Mouse (Mus musculus) embryo, embryonic 11.5 days (tissue): ENCODE measurements around the gene Ppp1r2.

Source experiments
- DNase-seq: peaks from one replicate; pipeline ENCODE4 v3.0.0-alpha.2; 2012; ENCODE audit warnings: low read depth, low spot score

Gene Ppp1r2

DNA sequence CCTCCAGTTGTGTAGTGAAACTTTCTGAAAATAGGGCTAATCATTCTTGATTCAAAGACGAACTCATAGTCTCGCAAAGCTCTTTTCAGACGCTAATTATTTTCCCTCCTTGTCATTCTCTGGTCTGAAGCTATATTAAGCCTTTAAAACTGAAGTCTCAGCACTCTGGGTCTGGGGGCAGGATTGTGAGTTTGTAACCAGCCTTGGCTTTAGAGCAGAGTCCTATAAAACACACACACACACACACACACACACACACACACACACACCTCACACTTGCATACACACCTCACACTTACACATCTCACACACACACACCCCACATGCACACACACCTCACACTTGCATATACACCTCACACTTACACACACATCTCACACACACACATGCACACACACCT, 40.7 kb downstream of the Ppp1r2 start:
- DNase-seq = no peak

DNA sequence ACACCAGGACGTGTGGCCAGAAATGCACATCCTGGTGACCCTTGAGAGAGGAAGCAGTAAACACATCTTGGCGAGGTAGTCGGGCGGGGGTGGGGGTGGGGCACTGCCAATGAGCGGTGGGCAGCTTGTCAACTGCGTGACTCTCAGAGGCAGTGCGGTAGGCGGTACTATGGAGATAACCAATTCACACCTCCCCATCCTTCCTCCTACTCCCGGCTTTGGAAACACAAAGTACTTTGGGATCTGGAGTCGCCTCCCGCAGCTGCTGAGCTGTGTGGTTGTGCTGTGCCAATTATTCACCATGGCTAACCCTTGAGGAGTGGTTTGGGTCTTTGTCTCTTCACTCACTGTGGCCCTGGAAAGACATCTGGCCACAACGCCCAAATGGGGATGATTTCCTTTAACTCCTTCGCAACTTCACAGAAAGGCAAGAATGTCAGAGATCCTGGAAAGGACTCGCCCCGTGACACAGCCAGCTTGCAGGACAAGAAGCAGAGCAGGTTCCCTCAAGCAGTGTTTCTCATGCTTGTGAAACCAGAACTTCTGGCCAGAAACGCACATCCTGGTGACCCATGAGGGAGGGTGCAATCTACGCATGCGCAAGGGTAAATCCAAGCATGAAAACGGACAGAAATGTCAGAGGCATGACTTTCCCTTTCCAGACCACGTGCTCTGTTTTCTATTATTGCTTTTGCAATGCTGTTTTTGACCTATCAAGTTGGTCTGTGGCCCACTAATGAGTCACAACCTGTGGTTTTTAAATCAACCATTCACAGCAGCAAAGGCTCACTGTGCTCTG, 41.3 kb downstream of the Ppp1r2 start:
- no peak for DNase-seq

DNA sequence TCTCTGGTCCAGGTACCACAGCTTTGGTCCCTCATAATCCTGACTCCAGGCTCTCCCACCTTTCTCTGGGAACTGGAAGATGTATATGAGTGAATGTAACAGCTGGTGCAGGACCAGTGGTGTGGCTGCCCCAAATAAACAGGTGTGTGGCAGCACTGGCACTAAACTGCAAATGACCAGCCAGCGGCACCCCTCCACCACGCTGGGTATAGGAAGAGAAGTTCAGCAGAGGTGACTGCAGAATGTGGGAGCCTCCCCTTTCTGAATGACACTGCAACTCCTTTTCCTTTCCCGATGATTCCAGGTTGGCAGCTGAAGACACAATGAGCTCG, 41.9 kb downstream of the Ppp1r2 start:
- DNase-seq = no peak

DNA sequence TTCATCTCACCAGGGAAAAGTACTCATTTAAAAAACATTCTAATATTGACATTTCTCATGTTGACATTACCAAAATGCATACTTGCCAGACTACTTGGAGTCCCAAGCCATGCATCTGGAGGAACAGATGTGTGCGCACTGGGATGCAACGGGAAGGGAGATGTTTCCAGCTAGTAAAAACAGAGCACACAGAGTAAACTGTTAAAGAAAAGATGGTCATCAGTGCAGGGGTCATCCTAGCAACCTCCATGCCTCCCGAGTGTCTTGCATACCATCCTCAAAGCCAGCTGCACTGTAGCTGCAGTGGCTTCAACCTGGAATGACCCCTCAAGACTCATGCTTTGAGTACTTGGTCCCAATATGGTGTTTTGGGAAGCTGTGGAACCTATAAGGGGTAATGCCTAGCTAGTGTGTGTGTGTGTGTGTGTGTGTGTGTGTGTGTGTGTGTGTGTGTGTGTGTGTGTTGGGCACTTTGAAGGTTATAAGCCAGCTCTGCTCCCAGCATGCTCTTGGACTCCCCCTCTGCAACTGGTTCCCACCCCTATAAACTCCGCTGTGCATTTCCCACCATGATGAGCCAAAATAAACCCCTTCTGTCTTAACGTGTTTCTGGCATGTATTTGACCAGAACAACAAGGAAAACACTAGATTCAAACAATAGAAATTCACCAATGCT, 42.4 kb downstream of the Ppp1r2 start:
- no peak for DNase-seq

DNA sequence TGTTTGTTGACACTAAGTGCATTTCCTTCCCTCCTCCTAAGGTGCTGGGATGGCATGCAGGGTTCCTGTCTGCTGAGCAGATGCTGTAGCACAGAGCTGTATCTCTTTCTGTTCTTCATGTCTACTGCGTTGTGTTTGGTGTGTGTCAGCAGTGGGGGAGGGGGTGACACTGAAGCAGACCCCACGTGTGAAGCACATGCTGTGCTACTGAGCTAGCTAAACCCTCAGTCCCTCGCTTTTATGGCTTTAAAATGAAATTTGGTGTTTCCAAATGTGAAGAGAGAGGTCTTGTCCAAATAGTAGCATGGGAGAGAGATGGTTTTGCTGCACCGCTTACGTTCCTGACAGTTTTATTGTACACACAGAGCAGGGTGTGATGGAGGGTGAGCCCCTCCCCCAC, 43.5 kb downstream of the Ppp1r2 start:
- DNase-seq = no peak

DNA sequence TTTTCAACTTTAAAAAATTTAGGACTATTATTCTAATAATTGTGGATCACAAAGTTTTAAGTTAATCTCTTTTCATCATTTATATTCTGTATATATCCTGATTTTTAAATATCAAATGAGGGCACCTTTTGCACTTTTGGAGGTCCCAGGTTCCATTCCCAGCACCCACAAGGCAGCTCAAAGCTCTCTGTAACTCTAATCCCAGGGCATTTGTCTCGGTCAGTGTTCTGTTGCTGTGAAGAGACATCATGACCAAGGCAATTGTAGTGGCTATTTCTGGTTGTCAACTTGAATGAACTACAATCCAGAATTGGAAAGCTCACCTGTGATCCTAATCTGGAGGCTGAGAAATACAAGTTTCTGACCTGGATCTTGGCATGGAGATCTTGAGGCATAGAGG, 47.3 kb downstream of the Ppp1r2 start:
- no peak for DNase-seq

DNA sequence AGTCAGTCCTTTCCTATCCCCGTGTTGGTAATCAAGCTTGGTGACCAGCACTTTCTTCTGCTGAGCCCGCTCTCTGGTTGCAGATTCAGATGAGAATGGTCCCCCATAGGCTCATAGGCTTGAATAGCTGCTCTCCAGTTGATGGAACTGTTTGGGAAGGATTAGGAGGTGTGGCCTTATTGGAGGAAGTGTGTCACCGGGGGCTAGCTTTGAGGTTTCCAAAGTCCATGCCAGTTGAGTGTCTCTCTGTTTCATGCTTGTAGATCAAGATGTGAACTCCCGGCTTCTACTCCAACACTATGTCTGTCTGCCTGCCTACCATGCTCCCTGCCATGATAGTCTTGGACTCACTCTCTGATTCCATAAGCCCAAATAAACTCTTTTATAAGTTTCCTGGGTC, 59.8 kb downstream of the Ppp1r2 start:
- DNase-seq = no peak

DNA sequence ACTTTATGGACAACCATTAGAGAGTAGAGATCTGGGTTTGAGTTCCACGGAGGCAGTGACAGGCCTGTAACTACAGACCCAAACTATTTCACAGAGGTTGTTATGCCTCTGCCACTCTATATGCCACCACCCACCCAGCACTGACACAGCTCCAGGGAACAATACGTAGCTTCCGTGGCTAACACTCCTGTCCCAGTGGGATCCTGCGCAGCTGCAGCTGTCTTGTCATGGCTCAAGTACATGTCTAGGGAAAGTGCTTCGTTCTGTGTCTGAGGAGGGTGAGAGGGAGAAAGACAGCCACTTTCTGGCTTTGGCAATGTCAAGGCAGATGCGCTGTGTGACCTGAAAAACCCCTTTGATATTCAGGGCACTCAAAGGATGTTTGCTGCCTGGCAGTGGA, 61.6 kb downstream of the Ppp1r2 start:
- no peak for DNase-seq

DNA sequence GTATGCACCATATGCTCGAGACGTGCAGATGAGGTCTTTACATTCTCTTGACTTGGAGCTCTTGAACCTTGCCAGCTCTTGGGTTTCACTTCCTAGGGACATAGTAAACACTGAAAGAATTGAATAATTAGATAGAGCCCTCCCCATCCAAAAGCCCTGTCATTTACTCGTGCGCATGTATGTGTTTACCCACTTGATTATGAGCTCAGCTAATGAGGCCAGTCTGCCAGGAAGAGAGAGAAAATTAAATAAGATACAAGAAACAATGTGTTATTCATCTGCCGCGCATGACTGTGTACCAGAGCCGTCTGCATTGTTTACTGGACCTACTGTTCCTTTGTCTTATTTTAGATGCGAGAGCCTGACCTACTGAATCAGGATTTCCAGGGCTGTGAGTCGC, 63.6 kb downstream of the Ppp1r2 start:
- no peak for DNase-seq

DNA sequence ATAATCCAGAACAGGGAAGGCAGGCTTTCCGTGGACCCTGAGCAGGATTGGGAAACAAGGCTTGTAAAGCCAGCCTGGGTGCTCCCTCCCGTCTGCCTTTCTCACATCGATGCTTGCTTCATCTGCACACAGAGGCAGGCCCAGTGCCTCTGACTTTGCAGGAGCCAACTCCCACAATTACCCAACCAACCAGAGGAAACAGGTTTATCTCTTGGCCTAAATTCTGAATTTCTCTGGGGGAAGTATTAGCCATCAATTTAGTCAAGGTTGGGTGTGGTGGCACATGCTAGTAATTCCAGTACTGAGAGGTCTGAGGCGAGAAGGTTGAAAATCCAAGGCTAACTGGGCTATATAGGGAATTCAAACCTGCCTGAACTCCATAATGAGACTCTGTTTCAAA, 64.6 kb downstream of the Ppp1r2 start:
- DNase-seq = no peak

DNA sequence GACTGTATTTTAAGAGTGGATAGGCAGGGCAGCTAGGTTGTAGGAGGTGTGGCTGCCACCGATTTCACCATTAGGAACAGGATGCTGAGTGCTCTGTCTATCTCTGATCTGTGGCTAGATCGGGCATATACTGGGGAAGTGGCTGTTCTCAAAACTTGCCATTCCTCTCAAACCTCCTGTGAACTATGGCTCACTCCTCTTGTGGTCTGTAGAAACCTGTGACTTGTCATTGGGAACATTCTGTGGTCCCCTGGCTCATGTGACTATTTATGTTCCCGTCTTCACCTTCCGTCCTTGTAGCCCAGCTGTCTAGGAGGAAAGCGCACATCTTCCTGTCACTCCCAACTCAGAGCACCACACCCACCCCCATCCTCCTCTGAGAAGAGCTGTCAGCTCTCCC, 65.2 kb downstream of the Ppp1r2 start:
- no peak for DNase-seq

DNA sequence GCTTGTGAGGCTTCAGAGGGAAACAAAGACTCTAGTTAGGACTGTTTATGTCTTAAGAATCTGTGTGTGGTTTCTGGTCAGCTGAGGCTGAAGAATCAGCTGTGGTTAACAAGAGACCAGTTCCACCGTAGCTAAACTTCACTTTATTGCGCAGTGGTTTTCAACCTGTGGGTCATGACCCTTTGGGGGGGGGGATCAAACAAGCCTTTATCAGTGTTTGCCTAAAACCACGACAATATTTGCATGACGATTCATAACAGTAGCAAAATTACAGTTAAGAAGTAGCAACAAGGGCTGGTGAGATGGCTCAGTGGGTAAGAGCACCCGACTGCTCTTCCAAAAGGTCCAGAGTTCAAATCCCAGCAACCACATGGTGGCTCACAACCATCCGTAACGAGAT, 69.4 kb downstream of the Ppp1r2 start:
- no peak for DNase-seq

DNA sequence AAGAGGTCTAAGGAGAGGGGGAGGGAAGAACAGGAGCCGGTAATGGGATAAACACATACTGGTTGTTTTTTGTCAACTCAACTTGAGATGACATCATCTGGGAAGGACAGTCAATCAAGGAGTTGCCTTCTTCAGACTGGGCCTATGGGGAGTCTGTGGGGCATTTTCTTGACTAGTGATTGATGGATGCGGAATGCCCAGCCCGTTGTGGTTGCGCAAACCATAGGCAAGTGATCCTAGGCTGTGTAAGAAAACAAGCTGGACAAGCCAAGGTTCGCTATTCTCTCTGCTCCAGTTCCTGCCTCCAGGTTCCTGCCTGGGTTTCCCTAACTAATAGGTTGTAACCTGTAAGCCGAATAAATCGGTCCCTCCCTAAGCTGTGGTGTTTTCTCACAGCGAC, 69.9 kb downstream of the Ppp1r2 start:
- no peak for DNase-seq

DNA sequence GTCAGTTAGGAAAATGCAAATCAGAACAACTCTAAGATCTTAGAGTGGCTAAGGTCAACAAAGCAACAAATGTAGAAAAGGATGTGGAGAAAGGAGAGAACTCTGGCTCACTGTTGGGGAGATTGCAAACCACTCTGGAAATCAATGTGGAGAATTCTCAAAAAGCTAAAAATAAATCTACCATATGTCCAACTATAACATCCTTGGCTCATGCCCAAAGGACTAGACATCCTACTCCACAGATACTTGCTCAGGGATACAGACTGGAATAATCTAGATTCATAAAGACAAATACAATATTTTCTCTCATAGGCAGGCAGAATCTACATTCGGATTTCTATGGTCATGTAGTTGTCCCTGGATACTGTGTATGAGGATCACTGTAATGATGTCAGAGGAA, 70.9 kb downstream of the Ppp1r2 start:
- no peak for DNase-seq

DNA sequence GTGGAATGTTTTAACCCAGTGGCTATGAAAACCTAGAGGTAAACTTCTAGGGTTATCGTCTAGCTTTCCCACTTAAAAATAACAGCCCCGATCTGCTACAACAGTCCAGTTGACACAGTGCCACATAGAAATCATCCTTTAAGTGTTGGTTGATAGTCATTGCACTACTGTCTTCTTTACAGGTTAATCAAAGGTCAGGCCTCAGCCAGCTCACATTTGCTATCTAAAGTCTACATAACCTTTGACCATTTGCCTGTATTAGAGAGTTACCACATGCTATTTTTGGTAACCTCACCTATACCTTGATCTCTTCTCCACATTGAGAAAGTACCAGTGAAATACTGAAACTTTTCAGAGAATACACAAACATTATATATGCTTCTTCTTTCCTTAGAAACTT, 73.4 kb downstream of the Ppp1r2 start:
- DNase-seq = no peak
